Mouse (Mus musculus) testis, adult 2 months (tissue): ENCODE data around the gene Psmd10.

Source experiments
- CTCF ChIP-seq: fragments of 200-500 bp; IDR thresholded peaks from 2 replicates; pipeline ENCODE4 v1.5.1; 2012; ENCODE audit warnings: low read depth, mild to moderate bottlenecking, inconsistent platforms, low read length, moderate library complexity; ENCODE audit not compliant: control insufficient read depth, insufficient read depth, insufficient replicate concordance
- POLR2A ChIP-seq: fragments of 200-500 bp; IDR thresholded peaks from 2 replicates; pipeline ENCODE4 v1.6.1; 2012; ENCODE audit warnings: low read depth, mild to moderate bottlenecking, inconsistent platforms, low read length, moderate library complexity; ENCODE audit not compliant: control insufficient read depth

DNA sequence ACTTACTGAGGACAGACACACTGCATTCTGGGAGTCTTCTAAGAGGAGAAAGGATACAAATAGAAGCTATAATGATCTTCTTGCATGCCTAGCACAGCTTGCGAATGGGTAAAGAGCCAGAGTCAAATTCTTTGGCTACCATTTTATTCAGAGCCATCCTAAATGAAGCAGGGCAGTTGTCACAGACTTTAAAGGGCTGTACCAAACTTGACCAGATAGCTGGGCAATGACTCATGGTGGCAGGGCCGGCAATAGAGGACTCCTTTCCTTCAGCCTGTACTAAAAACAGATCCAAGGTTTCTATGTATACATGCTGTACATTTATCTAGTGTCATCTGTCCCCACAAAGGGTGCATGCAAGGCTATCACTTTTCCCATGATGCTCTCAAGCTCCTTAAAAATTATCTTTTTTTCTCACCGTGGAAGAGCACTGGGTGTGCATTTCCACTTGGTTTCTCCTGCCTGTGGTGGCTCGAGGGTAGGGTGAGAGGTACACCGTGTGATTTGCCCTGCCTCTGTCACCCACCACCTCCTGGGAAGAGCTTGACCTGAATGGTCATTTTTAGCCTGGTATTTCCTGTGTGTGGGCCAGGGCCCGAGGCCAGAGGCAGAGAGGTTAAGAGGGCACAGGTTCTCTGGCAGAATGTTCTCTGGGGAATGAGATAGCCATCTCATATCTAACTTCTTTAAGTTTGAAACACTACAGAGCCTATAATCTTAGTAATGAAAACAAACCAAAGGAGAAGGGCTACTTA lies 26.9 kb upstream of the Psmd10 start:
- TF ChIP-seq POLR2A (no peak), CTCF (no peak)
